Mouse (Mus musculus) forebrain, postnatal 0 days (tissue): Measurements from ENCODE around the gene Ptprn2. TPM values are rescaled to one million over a fixed set of nuclear protein-coding genes. Genes with fewer than 3 reads are reported as not detected.

Experiments used
- ATAC-seq: fragments of 200-750 bp; cut with Nextera tagmentation; 2 replicates; pipeline ENCODE4 v1.8.0; 2017; ENCODE audit warnings: mild to moderate bottlenecking, moderate library complexity
- DNase-seq: peaks from one replicate; pipeline ENCODE4 v3.0.0-alpha.2; 2015
- H3K27ac ChIP-seq: fragments of 300-500 bp; sonication (generic); 2 replicates; pipeline ENCODE4 v1.5.1; 2014; ENCODE audit warnings: low read depth, mild to moderate bottlenecking, antibody characterized with exemption, low read length, moderate library complexity, mixed read lengths
- H3K27me3 ChIP-seq: fragments of 300-500 bp; sonication (generic); 2 replicates; pipeline ENCODE4 v1.6.1; 2014; ENCODE audit warnings: mild to moderate bottlenecking, low read length, mixed read lengths; ENCODE audit not compliant: insufficient read depth
- H3K36me3 ChIP-seq: fragments of 300-500 bp; sonication (generic); 2 replicates; pipeline ENCODE4 v1.6.1; 2014; ENCODE audit warnings: mild to moderate bottlenecking, moderate library complexity; ENCODE audit not compliant: insufficient read depth
- H3K4me1 ChIP-seq: fragments of 300-500 bp; sonication (generic); 2 replicates; pipeline ENCODE4 v1.6.1; 2014; ENCODE audit warnings: antibody characterized with exemption; ENCODE audit not compliant: insufficient read depth
- H3K4me2 ChIP-seq: fragments of 300-500 bp; sonication (generic); 2 replicates; pipeline ENCODE4 v1.6.1; 2014; ENCODE audit warnings: low read depth, mild to moderate bottlenecking, moderate library complexity
- H3K4me3 ChIP-seq: fragments of 300-500 bp; sonication (generic); 2 replicates; pipeline ENCODE4 v1.5.1; 2014; ENCODE audit warnings: low read depth, low read length, mixed read lengths
- H3K9ac ChIP-seq: fragments of 300-500 bp; sonication (generic); 2 replicates; pipeline ENCODE4 v1.6.1; 2014; ENCODE audit warnings: mild to moderate bottlenecking
- H3K9me3 ChIP-seq: fragments of 300-500 bp; sonication (generic); 2 replicates; pipeline ENCODE4 v1.6.1; 2016; ENCODE audit warnings: low read length
- CTCF ChIP-seq: sonication (generic); IDR thresholded peaks from 2 replicates; pipeline ENCODE4 v1.5.1; 2016; ENCODE audit warnings: antibody characterized with exemption, control low read depth, low read depth
- WGBS: fragments of 180-500 bp; shearing (Covaris S2); extraction: QIAGEN DNeasy Blood & Tissue Kit; methylation state at CpG from one replicate; pipeline ENCODE4 v1.1.7; 2014; 5-methylcytosine and 5-hydroxymethylcytosine counted together
- polyA plus RNA-seq: library from polyadenylated mRNA; unstranded; fragments of >200 nt; fragmentation: Nextera tagmentation; extraction: Ambion mirVana; gene quantifications from 2 replicates; pipeline ENCODE4 v1.2.1, GENCODE M21; 2015
- total RNA-seq: library from RNA; depleted of rRNA; stranded (reverse); fragments of >200 nt; gene quantifications from 2 replicates; pipeline ENCODE4 v1.2.3, GENCODE M21; 2014

The Ptprn2 gene
- total and polyA plus RNA-seq, 2 experiments from 2014 or later, result 15.9 to 91.1 TPM

DNA sequence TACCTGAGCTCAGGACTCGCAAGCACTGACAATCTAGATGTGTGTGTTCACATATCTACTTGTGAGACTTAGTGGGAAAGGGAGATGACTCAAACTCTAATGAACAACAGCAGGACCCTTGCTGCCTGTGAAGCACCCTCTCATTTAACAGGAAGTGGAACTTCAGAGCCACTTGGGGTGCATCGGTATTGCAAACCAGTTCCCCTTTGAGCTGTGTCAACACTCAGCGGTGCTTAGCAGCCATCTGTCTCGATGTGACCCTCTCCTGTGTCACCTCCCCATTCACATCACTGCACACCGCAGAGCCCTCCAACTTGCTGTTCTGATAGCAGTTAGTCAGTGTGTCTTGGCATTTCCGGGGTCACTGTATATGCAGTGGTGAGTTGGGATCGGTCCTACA, 592.1 kb downstream of the Ptprn2 start:
- WGBS, result 85% methylated on average over 7 of the region's 7 CpGs
- Histone ChIP-seq H3K4me3 (no peak overlapping the region), H3K4me2 (no peak overlapping the region), H3K27ac (no peak overlapping the region), H3K36me3 (no peaks in the 10 kb centered on the region), H3K4me1 (no peaks in the 10 kb centered on the region), H3K9me3 (no peaks in the 10 kb centered on the region), H3K27me3 (no peaks in the 10 kb centered on the region), H3K9ac (no peak overlapping the region)
- DNase-seq (no peak), ATAC-seq (no peak)
- TF ChIP-seq CTCF, result no peak

DNA sequence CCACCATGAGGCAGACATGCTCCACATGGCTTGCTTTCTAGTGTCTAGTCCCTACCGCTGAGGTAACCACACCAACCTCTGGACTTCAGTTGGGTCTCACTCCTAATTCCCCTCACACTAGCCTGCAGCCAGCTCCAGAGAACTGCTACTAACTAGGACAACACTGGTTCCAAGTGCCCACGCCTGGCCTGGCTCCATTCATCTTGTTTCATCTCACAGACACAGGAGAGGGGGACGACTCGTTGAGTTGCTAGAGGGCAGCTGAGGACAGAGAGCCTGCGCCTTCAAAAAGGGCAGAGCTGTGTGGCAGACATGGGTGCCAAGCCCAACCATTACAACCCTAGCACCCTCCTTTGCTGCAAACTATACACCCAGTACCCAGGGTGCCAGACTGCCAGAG, 593.4 kb downstream of the Ptprn2 start:
- Histone ChIP-seq H3K9me3 (no peaks in the 10 kb centered on the region), H3K4me2 (no peak overlapping the region), H3K27ac (no peak overlapping the region), H3K27me3 (no peaks in the 10 kb centered on the region), H3K4me3 (no peak overlapping the region), H3K36me3 (no peaks in the 10 kb centered on the region), H3K9ac (no peak overlapping the region), H3K4me1 (peaks cover 4% of the 10 kb centered on the region)
- ATAC-seq, result no peak
- TF ChIP-seq CTCF, result no peak
- WGBS, result 84% methylated on average over 5 of the region's 5 CpGs
- no peak for DNase-seq

DNA sequence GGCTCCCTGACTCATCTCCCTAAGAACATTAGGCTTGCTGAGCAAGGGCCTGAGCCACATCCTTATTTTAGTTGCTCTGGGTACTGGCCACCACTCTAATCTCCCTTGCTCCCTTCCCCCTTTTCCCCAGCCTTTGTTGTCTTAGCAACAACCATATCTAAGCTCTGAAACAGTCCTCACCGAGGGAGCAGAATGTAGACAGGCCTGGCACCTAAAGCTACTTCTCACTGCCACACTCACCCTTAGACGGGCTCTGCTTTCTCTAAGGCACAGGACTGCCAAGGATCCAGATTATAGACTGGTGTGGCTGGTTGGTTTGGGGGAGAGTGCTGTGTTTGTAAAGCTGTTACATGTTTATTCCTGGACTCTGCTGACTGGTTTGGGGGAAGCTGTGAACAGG, 594.2 kb downstream of the Ptprn2 start:
- H3K4me2 ChIP-seq, result no peak overlapping the region
- peaks cover 10% of the 10 kb centered on the region for H3K4me1 ChIP-seq
- no peaks in the 10 kb centered on the region for H3K36me3 ChIP-seq
- no peaks in the 10 kb centered on the region for H3K27me3 ChIP-seq
- WGBS, result 43% methylated on average over 2 of the region's 2 CpGs
- H3K27ac ChIP-seq, result no peak overlapping the region
- ATAC-seq (peak; percentile 66), DNase-seq (no peak)
- H3K9ac ChIP-seq, result no peak overlapping the region
- no peaks in the 10 kb centered on the region for H3K9me3 ChIP-seq
- no peak overlapping the region for H3K4me3 ChIP-seq
- no peak for TF ChIP-seq CTCF

DNA sequence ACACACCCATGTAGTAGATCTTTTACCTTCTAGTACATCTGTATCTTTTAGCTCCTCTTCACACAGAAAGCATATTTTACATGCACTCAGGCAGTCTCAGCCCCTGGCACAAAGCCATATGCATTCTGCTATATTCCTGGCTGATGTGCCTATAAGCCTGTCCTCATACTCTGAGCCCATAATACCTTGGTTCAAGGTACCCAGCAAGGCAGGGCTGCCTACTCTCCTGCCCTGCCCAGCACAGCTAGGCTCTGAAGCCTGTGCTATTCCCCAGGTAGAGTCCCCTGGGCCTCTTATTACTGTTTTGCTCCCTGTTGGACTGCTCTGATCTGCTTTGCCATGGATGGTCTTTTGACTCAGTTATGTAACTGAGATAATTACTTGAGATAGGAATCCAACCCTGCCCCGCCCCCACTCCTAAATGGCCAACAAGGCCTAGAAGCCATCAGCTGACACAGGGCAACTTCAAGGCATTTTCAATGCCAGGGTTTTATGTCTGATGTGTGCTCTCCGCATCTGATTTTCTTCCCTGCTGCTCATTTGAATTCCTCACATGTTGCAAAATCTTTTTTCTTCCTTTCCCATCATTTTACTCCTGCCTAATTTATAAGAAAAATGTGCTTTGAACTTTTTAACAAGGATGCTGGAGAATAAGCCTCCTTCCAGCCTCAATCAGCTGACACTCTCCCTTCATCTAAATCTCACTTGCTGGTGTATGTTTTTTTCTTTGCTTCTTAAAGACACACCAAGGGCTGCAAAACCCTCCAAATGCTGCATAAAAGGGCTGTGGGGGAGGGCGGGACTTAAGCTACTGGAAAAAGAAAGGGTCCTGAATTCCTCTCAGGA, 598.6 kb downstream of the Ptprn2 start:
- H3K27me3 ChIP-seq, result no peaks in the 10 kb centered on the region
- no peaks in the 10 kb centered on the region for H3K36me3 ChIP-seq
- H3K4me3 ChIP-seq, result no peak overlapping the region
- peak overlapping the region; percentile 45; the same call in 1 of the 2 replicates for H3K27ac ChIP-seq
- peak; percentile 42 for DNase-seq
- WGBS, result 36% methylated on average over 3 of the region's 3 CpGs
- peak; percentile 41 for ATAC-seq
- H3K9ac ChIP-seq, result no peak overlapping the region
- H3K9me3 ChIP-seq, result no peaks in the 10 kb centered on the region
- no peak for TF ChIP-seq CTCF
- no peak overlapping the region for H3K4me2 ChIP-seq
- H3K4me1 ChIP-seq, result peaks cover 20% of the 10 kb centered on the region

DNA sequence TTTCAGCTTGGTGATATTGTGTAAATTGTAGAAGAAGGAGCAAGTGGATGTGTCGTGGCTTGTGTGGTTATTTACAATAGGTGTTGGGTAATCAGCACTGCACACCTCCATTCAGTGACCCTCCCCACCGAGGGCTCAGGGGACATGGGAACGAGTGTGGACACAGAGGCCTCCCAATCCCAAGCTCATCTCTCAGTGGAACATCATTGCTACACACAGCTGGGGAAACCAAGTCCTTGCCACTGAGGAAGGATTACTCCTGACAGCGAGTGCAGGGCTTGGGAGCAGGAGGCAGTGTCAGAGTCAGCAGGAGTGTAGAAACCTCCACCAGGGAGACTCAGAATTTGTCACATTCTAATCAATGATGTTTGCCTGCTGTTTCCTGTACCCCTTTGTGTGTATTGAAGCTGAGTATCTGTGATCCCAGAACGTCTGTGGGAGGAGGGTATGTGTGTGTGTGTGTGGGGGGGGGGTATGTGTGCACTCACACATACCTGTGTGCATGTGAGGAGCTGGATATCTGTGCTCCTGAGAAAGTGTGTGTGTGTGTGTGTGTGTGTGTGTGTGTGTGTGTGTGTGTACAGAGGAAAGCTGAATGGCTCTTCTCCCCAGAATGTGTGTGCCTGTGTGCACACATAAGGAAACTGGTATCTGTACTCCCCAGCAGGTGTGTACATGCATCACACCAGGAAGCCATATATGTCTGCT, 599.3 kb downstream of the Ptprn2 start:
- no peak for ATAC-seq

DNA sequence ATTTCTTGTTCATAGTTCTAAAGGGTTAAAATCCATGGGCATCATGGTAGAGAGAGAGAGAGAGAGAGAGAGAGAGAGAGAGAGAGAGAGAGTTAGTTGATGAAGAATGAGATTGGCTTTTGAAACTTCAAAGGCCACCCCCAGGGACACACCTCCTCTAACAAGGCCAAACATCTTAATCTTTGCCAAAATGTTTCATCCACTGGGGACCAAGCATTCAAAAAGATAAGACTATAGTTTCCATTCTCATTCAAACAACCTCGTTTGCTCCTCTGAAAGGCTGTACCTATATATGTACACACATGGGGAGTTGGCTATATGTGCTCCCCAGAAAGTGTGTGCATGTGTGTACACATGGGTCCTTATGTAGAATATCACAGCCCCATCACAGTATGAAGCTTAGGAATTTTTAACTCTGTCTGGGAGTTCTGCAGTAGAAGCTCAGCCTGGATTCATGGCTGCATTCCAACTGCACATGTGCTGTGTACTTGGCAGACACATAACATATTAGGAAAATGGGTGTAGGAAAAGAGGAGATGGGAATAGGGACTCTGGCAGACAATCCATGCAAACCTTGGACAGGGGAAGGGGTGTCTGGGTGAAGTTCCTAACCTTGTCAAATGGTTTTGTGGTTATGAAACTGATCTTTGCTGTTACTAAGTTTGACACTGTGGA, 600.3 kb downstream of the Ptprn2 start:
- no peak for TF ChIP-seq CTCF
- ATAC-seq (peak; percentile 34; the same call in 1 of the 2 replicates), DNase-seq (peak; percentile 76)
- H3K9ac ChIP-seq, result no peak overlapping the region
- no peaks in the 10 kb centered on the region for H3K9me3 ChIP-seq
- H3K27me3 ChIP-seq, result no peaks in the 10 kb centered on the region
- no peaks in the 10 kb centered on the region for H3K36me3 ChIP-seq
- H3K4me3 ChIP-seq, result no peak overlapping the region
- H3K27ac ChIP-seq, result no peak overlapping the region
- WGBS, result 30% methylated on average over 1 of the region's 1 CpGs
- H3K4me2 ChIP-seq, result no peak overlapping the region
- H3K4me1 ChIP-seq, result peaks cover 20% of the 10 kb centered on the region

More for the DNA sequence above, 599.3 kb downstream of the Ptprn2 start:
- H3K27me3 ChIP-seq, result no peaks in the 10 kb centered on the region
- peaks cover 20% of the 10 kb centered on the region for H3K4me1 ChIP-seq
- H3K27ac ChIP-seq, result peak overlapping the region; percentile 45; the same call in 1 of the 2 replicates
- DNase-seq, result no peak
- no peaks in the 10 kb centered on the region for H3K36me3 ChIP-seq
- no peak overlapping the region for H3K9ac ChIP-seq
- no peak for TF ChIP-seq CTCF
- no peak overlapping the region for H3K4me3 ChIP-seq
- H3K4me2 ChIP-seq, result no peak overlapping the region
- no peaks in the 10 kb centered on the region for H3K9me3 ChIP-seq
- WGBS, result 17% methylated on average over 5 of the region's 5 CpGs
